ENCODE assay signal across 14 mouse cellular contexts in genomic region chr5:124873096-124873495, GRCm38 (mm10). TPM values are rescaled to one million over a fixed set of nuclear protein-coding genes. Genes with fewer than 3 reads are reported as not detected.
DNase-seq lines count a peak whose midpoint lies in the region; ATAC-seq lines count a peak whose summit lies in the region.
"Had no signal": no experiment of that assay in that cellular context is flagged by ENCODE, and none has a peak within 500 bp of the region (broad histone marks: within the 10 kb centered on the region; RNA-seq: fewer than 3 reads in every experiment).

No protein-coding gene starts in this region.

- 0 out of 2 replicates have a peak overlapping the region, but pooled peaks have one; percentile 11 for H3K27ac ChIP-seq in intestine, embryonic 14.5 days (ENCODE audit: low read depth)
- H3K27ac ChIP-seq in intestine, embryonic 16.5 days (ENCODE audit: low read length) = no peak overlapping the region
- H3K27ac ChIP-seq in heart, embryonic 14.5 days (replicated peaks in 1 of 2; ENCODE audit: control insufficient read depth in 1 of 2, insufficient read depth in 1 of 2, low read depth in 2 of 2, low read length in 2 of 2) = peak overlapping the region; percentile 24 to 40; a peak in 2 of 4 replicates
- H3K27ac ChIP-seq: embryonic facial prominence, embryonic 13.5 days; forebrain, embryonic 10.5 days; macrophage had no signal

- ATAC-seq in intestine, embryonic 14.5 days (replicated peaks; ENCODE audit: low FRiP score, low TSS enrichment, low read depth) = no peak
- ATAC-seq in intestine, embryonic 16.5 days = no peak
- no peak for ATAC-seq in heart, embryonic 14.5 days (ENCODE audit: insufficient number of reproducible peaks, insufficient read depth, low FRiP score, low read depth)
- ATAC-seq in cerebellum, adult (ENCODE audit: insufficient number of reproducible peaks, low FRiP score, low TSS enrichment) = no peak
- ATAC-seq: liver, postnatal 0 days had no signal

- peaks cover 27% of the 10 kb centered on the region; the same call in 1 of the 2 replicates for H3K36me3 ChIP-seq in intestine, embryonic 14.5 days (ENCODE audit: control insufficient read depth, insufficient read depth, low read length)
- H3K36me3 ChIP-seq in intestine, embryonic 16.5 days (ENCODE audit: control insufficient read depth, insufficient read depth, low read length) = no peaks in the 10 kb centered on the region
- peaks cover 21% of the 10 kb centered on the region for H3K36me3 ChIP-seq in heart, embryonic 14.5 days (ENCODE audit: control insufficient read depth, insufficient read depth, low read length)

- H3K9ac ChIP-seq in intestine, embryonic 14.5 days (ENCODE audit: low read length) = no peak overlapping the region
- H3K9ac ChIP-seq in intestine, embryonic 16.5 days (ENCODE audit: low read depth, low read length) = no peak overlapping the region
- H3K9ac ChIP-seq in heart, embryonic 14.5 days (ENCODE audit: low read length) = no peak overlapping the region
- H3K9ac ChIP-seq: embryonic facial prominence, embryonic 13.5 days; liver, postnatal 0 days had no signal

- WGBS in intestine, embryonic 14.5 days = 87% methylated on average over 3 of the region's 3 CpGs
- WGBS in intestine, embryonic 16.5 days = 80% methylated on average over 3 of the region's 3 CpGs
- 76% methylated on average over 3 of the region's 3 CpGs for WGBS in heart, embryonic 14.5 days

- H3K4me3 ChIP-seq in intestine, embryonic 14.5 days (ENCODE audit: low read depth, low read length) = no peak overlapping the region
- no peak overlapping the region for H3K4me3 ChIP-seq in intestine, embryonic 16.5 days (ENCODE audit: low read length)
- no peak overlapping the region for H3K4me3 ChIP-seq in heart, embryonic 14.5 days (ENCODE audit: control insufficient read depth in 1 of 2, insufficient read depth in 1 of 2, low read depth in 1 of 2, low read length in 2 of 2)
- H3K4me3 ChIP-seq: embryonic facial prominence, embryonic 13.5 days; forebrain, embryonic 10.5 days had no signal

- H3K4me2 ChIP-seq in intestine, embryonic 14.5 days (ENCODE audit: low read length) = no peak overlapping the region
- H3K4me2 ChIP-seq in intestine, embryonic 16.5 days (ENCODE audit: low read depth, low read length) = no peak overlapping the region
- H3K4me2 ChIP-seq in heart, embryonic 14.5 days (ENCODE audit: low read length) = no peak overlapping the region
- H3K4me2 ChIP-seq: embryonic facial prominence, embryonic 13.5 days had no signal

- no peaks in the 10 kb centered on the region for H3K9me3 ChIP-seq in intestine, embryonic 14.5 days (ENCODE audit: control insufficient read depth, low read length)
- H3K9me3 ChIP-seq in intestine, embryonic 16.5 days (ENCODE audit: control insufficient read depth, low read length) = no peaks in the 10 kb centered on the region
- H3K9me3 ChIP-seq in heart, embryonic 14.5 days (ENCODE audit: control insufficient read depth, low read length) = no peaks in the 10 kb centered on the region
- H3K9me3 ChIP-seq: embryonic facial prominence, embryonic 13.5 days; forebrain, embryonic 10.5 days had no signal

- H3K4me1 ChIP-seq in intestine, embryonic 14.5 days (replicated peaks; ENCODE audit: control insufficient read depth, insufficient read depth, low read length) = peaks cover 31% of the 10 kb centered on the region
- H3K4me1 ChIP-seq in intestine, embryonic 16.5 days (ENCODE audit: control insufficient read depth, insufficient read depth, low read length) = peaks cover 22% of the 10 kb centered on the region
- peaks cover 13 to 45% of the 10 kb centered on the region in 2 experiments for H3K4me1 ChIP-seq in heart, embryonic 14.5 days (ENCODE audit: control insufficient read depth in 2 of 2, insufficient read depth in 2 of 2, low read length in 2 of 2)

- no peak for DNase-seq in intestine, embryonic 14.5 days (ENCODE audit: low spot score)
- DNase-seq in T-cell, adult 2 months (ENCODE audit: low spot score) = peak; percentile 31
- DNase-seq in naive thymus-derived CD4-positive, alpha-beta T cell, adult 2 months (ENCODE audit: low read depth) = peak; percentile 34
- no peak for DNase-seq in embryo, embryonic 11 days
- DNase-seq: adrenal gland, postnatal 25 days; cerebellum, postnatal 14 days; kidney, adult 2 months; liver, postnatal 0 days had no signal

- H3K27me3 ChIP-seq in intestine, embryonic 14.5 days (replicated peaks; ENCODE audit: control insufficient read depth, insufficient read depth, low read length) = no peaks in the 10 kb centered on the region
- no peaks in the 10 kb centered on the region for H3K27me3 ChIP-seq in intestine, embryonic 16.5 days (replicated peaks; ENCODE audit: control insufficient read depth, insufficient read depth, low read length)
- no peaks in the 10 kb centered on the region for H3K27me3 ChIP-seq in heart, embryonic 14.5 days (ENCODE audit: control insufficient read depth, insufficient read depth, low read length)
- H3K27me3 ChIP-seq: embryonic facial prominence, embryonic 13.5 days had no signal

RNA-seq across cellular contexts. Expression of gene Zfp664, which starts 10.6 kb away (rescaled TPM):
- 69.6 and 81.1 TPM in 2 replicates for polyA plus RNA-seq in intestine, embryonic 14.5 days (2014; fragmentation: Nextera tagmentation; extraction: Ambion mirVana)
- polyA plus RNA-seq in intestine, embryonic 16.5 days (2015; fragmentation: Nextera tagmentation; extraction: Ambion mirVana) = 48.1 and 54.0 TPM in 2 replicates
- 54.1 and 57.9 TPM in 2 replicates for polyA plus RNA-seq in heart, embryonic 14.5 days (2014; fragmentation: Nextera tagmentation; extraction: Ambion mirVana)

RNA-seq across cellular contexts. Expression of gene Ccdc92, which starts 10.9 kb away (rescaled TPM):
- 6.8 and 7.4 TPM in 2 replicates for polyA plus RNA-seq in intestine, embryonic 14.5 days (2014; fragmentation: Nextera tagmentation; extraction: Ambion mirVana)
- 4.1 and 4.3 TPM in 2 replicates for polyA plus RNA-seq in intestine, embryonic 16.5 days (2015; fragmentation: Nextera tagmentation; extraction: Ambion mirVana)
- polyA plus RNA-seq in heart, embryonic 14.5 days (2014; fragmentation: Nextera tagmentation; extraction: Ambion mirVana) = 3.8 and 5.3 TPM in 2 replicates
- polyA plus RNA-seq: macrophage had no signal

Comparison
In these comparisons a context has a peak if more than half of its experiments do, and no peak if none do; other contexts are left out.
1. DNase-seq: peak in T-cell, adult 2 months (single experiment) and naive thymus-derived CD4-positive, alpha-beta T cell, adult 2 months (single experiment); none in intestine, embryonic 14.5 days (single experiment) and embryo, embryonic 11 days (single experiment).